Mouse (Mus musculus) ES-Bruce4 (cell line): ENCODE results near the gene Psmf1.

Experiments used
- CTCF ChIP-seq: IDR thresholded peaks from one replicate; pipeline ENCODE4 v1.8.1; 2011; ENCODE audit warnings: low read depth, low read length
- EP300 ChIP-seq: IDR thresholded peaks from 2 replicates; pipeline ENCODE4 v1.6.1; 2011; ENCODE audit warnings: low read depth, low read length; ENCODE audit not compliant: insufficient read depth
- POLR2A ChIP-seq: IDR thresholded peaks from one replicate; pipeline ENCODE4 v1.8.1; 2011; ENCODE audit warnings: low read length; ENCODE audit not compliant: insufficient read depth

- no peak for TF ChIP-seq POLR2A
- TF ChIP-seq CTCF = no peak
- no peak for TF ChIP-seq EP300
Measured at GRCm38 (mm10) chr2:151772169-151772568, 28.2 kb upstream of the Psmf1 start.
